Mouse (Mus musculus): Measurements from ENCODE around the gene Bola2. TPM values are rescaled to one million over a fixed set of nuclear protein-coding genes. Genes with fewer than 3 reads are reported as not detected.
A peak's percentile ranks its signal among the peaks of the same experiment; 100 is the strongest.

Gene Bola2
- 10 to 100 TPM; 85.4 to 98.8 TPM for total RNA-seq (2021)
- long read RNA-seq, experiment 1, transcript Bola2-203 (3 exons, 1,266 nt) = major isoform, 68 of 76 reads
- long read RNA-seq, experiment 1, partial matches to known transcripts = 0 of 76 reads
- long read RNA-seq, experiment 1, other reads (novel, unspliced or antisense) = 2 of 76 reads
- long read RNA-seq, experiment 2, transcript Bola2-203 (3 exons, 1,266 nt) = major isoform, 44 of 51 reads
- long read RNA-seq, experiment 2, partial matches to known transcripts = 0 of 51 reads
- long read RNA-seq, experiment 2, other reads (novel, unspliced or antisense) = 3 of 51 reads

- DNase-seq (ENCODE audit: low spot score in 2 of 2) = peak; percentile 43 to 62
These were observed at the start of gene Bola2 for GRCm38 (mm10) chr7:126695210-126695611. Gene Bola2, plus strand, starts transcription at chr7:126695401.

GRCm38 (mm10) chr7:126645708-126646107 lies 49.5 kb upstream of the Bola2 start:
- DNase-seq (ENCODE audit: low spot score in 2 of 2) = no peak

GRCm38 (mm10) chr7:126648486-126648885 lies 46.7 kb upstream of the Bola2 start:
- DNase-seq (ENCODE audit: low spot score in 2 of 2) = no peak

DNA sequence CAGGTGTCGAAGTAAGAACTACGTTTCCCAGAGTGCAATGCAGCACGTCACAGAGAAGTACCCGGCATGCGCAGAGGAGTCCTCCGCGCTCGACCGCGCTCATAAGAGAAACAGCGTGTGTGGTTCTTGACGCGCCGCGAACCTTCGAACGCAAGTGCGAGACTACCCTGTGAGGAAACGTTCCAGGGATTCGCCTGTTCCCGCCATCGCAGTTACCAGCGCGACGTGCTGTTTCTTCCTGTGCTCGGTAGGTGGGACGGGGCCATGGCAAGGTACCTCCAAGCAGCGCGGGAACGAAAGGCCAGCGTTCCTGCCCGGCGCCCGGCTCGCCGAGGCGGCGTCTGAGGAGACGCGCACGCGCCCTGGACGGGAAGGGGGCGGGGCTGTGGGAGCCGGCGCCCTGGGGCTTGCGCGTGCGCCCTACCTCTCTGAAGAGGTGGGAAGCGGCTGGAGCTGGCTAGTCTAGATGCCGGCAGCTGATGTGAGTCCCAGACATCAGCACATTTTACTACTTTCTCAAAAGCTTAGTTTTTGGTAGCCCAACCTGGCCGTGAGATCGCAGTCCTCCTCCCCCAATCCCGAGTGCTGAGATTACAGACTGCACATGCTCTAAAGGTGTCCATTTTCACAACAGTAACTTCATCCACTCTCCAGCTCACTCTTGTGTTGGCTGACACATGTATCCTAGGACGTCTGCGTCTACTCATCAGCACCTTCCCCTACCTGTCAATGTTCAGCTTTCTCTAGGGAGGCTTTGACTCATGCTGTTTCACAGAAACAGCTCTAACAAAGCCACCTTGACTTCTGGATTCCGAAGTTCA lies 45.8 kb upstream of the Bola2 start, which contains the start of gene Sgf29:
Gene Sgf29 (plus strand): TSS at position 79 of the 821 bp plus-strand sequence.
- peak; percentile 83 to 86 for DNase-seq (ENCODE audit: low spot score in 2 of 2)

DNA sequence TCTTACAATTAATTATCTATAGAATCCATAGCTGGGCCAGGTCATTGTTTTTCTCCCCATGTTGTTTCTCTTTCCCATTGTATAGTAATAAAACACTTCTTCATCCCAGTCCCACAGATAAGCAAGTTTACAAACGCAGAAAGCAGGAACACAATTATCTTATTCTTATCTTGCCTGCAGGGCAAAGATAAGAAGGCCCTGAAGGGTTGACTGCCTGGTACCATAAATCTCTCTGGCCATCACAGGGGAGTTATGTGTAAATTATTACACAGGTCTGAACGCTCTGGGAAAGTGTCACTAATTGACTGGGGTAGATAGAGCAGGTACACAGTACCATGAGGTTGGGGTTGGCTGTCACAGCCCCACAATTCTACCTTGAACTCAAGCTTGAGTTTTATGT lies 44.3 kb upstream of the Bola2 start:
- no peak for DNase-seq (ENCODE audit: low spot score in 2 of 2)

- DNase-seq (ENCODE audit: low spot score in 2 of 2) = no peak
These were observed 41.2 kb upstream of the Bola2 start for GRCm38 (mm10) chr7:126653991-126654390.

DNA sequence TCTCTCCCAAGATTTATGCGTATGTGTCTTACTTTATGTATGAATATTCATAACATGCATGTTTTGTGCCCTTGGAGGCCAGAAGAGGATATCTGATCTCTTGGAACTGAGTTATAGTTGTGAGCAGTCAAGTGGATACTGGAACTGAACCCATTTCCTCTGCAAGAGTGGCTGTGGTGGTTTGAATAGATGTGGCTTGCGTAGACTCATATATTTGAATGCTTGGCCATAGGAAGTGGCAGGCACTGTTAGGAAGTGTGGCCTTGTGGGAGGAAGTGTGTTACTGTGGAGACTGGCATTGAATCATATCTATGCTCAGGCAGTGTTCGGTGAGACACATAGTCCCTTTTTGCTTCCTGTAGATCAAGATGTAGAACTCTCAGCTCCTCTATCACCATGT lies 39.5 kb upstream of the Bola2 start:
- no peak for DNase-seq (ENCODE audit: low spot score in 2 of 2)

GRCm38 (mm10) chr7:126657522-126657921 lies 37.7 kb upstream of the Bola2 start:
- DNase-seq (ENCODE audit: low spot score in 2 of 2) = no peak

GRCm38 (mm10) chr7:126659771-126660170 lies 35.4 kb upstream of the Bola2 start:
- DNase-seq (ENCODE audit: low spot score in 2 of 2) = no peak

GRCm38 (mm10) chr7:126663646-126664045 lies 31.6 kb upstream of the Bola2 start:
- DNase-seq (ENCODE audit: low spot score in 2 of 2) = no peak

- DNase-seq (ENCODE audit: low spot score in 2 of 2) = no peak
These were observed 29.9 kb upstream of the Bola2 start for GRCm38 (mm10) chr7:126665269-126665668.

- no peak for DNase-seq (ENCODE audit: low spot score in 2 of 2)
These were observed 27.6 kb upstream of the Bola2 start for GRCm38 (mm10) chr7:126667495-126668090.

GRCm38 (mm10) chr7:126668452-126668851 lies 26.7 kb upstream of the Bola2 start:
- DNase-seq (ENCODE audit: low spot score in 2 of 2) = no peak

DNA sequence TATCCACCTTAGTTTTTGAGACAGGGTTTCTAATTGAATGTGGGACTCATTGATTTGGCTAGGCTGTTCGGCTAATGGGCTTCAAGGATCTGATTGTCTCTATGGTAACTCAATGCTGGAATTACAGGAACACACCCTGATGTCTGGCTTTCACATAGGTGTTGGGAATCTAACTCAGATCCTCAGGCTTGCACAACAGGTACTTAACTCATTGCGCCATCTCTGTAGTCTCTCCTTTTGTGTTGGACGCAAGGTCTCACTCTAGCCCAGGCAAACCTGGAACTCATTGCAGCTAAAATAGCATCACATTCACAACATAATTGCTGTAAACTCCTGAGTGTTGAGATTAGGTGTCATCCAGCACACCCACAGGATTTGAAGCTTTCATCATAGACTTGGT lies 25.0 kb upstream of the Bola2 start:
- DNase-seq (ENCODE audit: low spot score in 2 of 2) = no peak

DNA sequence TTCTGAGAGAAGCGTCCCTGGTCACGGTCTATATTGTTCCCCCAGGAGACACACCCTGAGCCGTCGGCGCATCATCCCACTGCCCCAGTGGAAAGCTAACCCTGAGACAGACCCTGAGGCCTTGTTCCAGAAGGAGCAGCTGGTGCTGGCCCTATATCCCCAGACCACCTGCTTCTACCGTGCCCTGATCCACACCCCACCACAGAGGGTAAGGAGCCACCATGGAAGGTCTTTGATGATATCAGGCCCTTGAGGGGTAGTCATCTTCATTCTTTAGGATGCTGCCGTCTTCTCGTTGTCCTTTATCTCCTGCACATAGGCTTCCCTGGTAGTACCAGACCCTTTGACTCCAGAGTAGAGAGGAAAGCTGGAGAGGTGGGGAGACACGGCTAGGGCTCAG lies 23.1 kb upstream of the Bola2 start:
- DNase-seq (ENCODE audit: low spot score in 2 of 2) = no peak

DNA sequence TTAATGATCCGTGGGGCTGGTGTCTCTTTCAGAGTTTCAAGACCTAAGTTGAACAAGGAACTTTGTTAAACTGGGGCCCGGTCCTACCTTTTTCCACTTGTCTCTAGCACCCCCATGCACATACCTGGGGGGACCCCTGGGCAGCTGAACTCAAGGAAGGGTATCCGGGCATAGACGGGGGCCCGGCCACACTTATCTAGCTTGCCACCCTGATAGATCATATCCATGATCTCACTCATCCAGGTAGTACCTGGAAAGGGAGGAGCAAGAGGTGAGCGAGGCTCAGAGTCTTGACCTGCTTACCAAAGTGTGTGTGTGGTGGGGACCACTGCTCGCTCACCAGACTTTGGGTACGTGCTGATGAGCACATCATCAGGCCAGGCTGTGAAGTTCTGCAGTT lies 20.1 kb upstream of the Bola2 start:
- DNase-seq (ENCODE audit: low spot score in 2 of 2) = no peak

DNA sequence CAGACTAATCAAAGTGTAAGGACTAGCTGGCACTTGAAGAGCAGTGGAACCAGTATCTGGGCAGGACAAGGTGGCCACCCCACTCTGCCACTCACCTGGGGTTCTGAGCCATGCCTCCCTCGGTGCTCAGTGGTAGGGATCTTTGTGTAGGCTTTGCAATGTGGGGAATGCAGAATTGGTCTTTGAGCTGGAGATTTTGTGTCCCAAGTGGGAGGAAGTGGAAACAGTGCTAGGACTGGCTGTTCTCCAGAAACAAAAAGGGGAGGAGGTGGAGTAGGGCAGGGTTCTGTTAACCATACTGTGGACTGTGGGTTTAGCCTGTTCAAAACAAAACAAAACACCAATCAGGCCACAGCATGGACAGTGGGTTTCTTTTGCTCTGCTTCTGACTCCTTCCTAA lies 19.0 kb upstream of the Bola2 start, which contains the start of gene Sult1a1:
Gene Sult1a1 (minus strand): TSS at position 226 of the 400 bp plus-strand sequence.
- DNase-seq (ENCODE audit: low spot score in 2 of 2) = no peak

DNA sequence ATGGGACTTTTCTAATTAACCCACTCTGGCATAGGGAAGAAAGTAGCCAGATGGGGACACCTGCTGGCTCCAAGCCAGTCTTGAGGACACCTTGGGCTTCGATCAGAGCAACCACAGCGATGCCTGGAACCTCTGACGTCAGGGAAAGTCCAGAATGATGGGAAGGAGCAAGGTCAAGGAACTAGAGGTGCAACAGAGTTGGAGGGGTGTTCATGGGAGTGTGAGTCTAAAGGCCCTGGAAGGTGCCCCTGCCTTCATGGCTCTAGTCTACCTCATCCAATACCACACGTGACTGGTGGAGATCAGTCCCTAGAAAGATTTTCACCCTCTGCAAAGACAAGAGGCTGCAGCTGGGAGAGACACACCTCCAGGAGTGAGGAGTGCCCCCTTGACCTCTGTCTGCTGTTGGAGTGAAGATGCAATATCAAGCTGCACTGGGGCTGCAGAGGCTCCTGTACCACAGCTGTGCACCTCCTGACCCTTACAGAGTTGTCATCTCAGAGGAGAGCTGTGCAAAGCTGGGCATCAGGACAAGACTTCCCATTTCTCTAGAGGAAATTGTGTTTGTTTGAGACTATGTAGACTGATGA lies 18.5 kb upstream of the Bola2 start:
- no peak for DNase-seq (ENCODE audit: low spot score in 2 of 2)

DNA sequence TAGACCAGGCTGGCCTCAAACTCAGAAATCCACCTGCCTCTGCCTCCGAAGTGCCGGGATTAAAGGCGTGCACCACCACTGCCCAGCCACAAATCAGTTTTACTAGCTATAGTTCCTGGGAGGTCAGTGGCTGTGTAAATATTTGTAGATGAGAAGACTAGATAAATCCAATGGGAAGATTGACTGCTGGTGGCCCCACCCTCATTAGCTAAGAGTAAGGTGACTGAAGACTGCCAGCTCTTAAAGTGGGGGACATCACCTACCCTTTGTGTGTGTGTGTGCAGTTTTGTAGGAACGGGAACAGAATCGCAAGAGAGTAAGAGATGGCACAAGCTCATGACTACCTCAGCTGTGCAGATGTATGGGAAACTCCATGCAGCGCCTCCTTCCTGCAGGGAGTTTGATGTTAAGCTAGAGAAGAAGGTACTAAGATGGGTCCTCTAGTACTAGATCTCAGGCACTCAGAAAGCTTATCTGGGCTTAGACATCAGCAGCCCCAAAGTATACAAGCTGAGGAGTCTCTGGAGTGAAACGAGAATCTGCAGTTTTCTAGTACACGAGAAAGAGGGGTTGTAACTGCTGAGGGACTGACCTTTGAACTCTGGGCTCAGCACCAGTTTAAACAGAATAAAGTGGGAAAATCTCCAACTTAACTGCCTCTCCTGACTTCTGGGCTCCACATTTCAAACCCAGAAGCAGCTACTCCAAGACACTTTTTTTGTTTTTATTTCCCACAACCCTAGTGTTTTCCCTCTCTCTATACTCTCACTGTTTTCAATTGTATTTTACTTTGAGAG lies 16.5 kb upstream of the Bola2 start:
- no peak for DNase-seq (ENCODE audit: low spot score in 2 of 2)

DNA sequence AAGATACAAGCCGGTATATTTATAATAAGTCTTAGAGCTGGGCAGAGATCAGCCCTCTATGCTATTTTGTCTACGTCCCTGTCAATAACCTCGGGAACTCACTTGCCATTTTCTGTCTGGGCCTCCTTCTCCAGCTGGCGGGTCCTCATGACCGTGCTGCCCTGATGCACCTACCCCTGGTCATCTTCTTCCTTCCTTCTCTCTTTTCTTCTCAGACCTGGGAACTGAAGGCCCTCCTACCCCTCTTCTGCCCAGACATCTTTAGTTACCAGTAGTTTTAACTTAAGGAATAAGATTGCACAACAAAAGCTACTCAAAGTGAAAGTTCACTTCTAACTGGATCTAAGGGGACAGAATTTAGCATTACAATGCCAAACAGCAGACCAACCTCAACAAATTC lies 15.5 kb upstream of the Bola2 start:
- no peak for DNase-seq (ENCODE audit: low spot score in 2 of 2)

- DNase-seq (ENCODE audit: low spot score in 2 of 2) = no peak
These were observed 14.0 kb upstream of the Bola2 start for GRCm38 (mm10) chr7:126681221-126681620.
